Mouse (Mus musculus) megakaryocyte, embryonic 14.5 days (primary cell): ENCODE measurements around the gene Gm17617.

Experiments used
- FLI1 ChIP-seq: IDR thresholded peaks from 2 replicates; pipeline ENCODE4 v1.6.1; 2012; ENCODE audit warnings: low read length, inconsistent platforms, mixed read lengths
- GATA1 ChIP-seq: IDR thresholded peaks from 3 replicates; pipeline ENCODE4 v1.6.1; 2012; ENCODE audit warnings: mixed read lengths, low read length, inconsistent platforms, borderline replicate concordance

DNA sequence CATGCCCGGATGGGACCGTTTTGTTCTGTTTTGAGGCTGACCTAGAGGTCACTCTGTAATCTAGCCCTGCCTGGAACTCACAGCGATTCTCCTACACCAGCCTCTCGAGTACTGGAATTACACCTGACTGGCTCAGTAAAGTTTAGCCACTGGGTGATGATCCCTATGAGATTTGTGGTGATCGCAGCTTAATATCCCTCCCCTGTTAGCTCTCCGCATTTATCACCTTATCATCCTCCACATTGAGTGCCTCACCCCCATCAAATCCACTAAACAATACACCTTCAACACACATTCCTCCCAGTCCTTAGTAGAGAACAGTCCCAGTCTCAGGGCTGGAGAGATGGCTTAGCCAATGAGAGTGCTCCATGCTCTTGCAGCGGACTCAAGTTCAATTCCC, 29.0 kb upstream of the Gm17617 start:
- no peak for TF ChIP-seq FLI1
- TF ChIP-seq GATA1 = no peak
